Mouse (Mus musculus): ENCODE measurements at regions not wholly inside any gene's neighbourhood (a gene's known extent, or its start where the extent isn't known, plus 50 kb on each side); places are given as distances from the start of the nearest gene placed in this dataset.

DNA sequence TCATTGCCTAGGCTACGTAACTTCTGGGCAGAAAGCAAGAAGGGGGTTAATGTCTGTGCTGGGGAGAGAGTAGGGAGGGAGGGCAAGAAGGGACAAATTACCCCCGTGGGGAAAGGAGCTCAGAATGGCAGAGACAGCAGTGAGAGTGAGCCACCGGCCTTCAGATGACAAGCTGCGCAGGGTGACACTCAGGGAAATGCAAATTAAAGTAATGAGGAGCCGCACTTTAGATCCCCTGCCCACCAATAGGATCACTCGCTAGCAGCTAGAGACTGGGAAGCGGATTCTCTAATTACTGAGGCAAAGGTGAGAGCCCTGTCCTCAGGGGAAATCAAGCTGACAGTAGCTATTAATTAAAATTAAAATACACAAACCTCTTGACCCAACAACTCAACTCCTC, 202.5 kb downstream of the Arhgef10l start:
- DNase-seq (ENCODE audit: low spot score in 2 of 2) = no peak

DNA sequence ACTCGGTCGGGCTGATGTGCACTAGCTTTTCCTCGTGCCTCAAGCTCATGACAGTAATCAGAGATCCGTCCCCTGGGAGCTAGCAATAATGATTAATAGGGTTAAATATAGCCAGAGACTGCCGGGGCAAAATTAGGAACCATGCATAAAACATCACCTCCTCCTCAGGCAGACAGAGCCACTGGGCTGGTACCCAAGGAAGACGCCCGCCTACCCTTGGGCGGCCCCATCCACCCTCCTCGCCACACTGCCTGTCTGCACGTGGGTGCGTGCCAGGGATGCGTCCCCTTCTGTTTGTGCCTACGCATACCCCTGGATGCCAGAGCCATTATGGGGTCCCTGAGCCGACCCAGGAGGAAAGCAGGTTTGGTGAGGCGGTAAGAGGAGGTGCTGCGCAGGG, 204.5 kb downstream of the Arhgef10l start:
- DNase-seq (ENCODE audit: low spot score in 2 of 2) = peak; percentile 76 to 85

- peak; percentile 22 to 61 for DNase-seq (ENCODE audit: low spot score in 2 of 2)
Observed at GRCm38 (mm10) chr4:140449062-140449461, 202.5 kb upstream of the Igsf21 start.

- DNase-seq (ENCODE audit: low spot score in 2 of 2) = no peak
Observed at GRCm38 (mm10) chr4:140446455-140446854, 199.9 kb upstream of the Igsf21 start.

- DNase-seq (ENCODE audit: low spot score in 2 of 2) = no peak
Observed at GRCm38 (mm10) chr4:140445931-140446330, 199.3 kb upstream of the Igsf21 start.

- DNase-seq (ENCODE audit: low spot score in 2 of 2) = no peak
Observed at GRCm38 (mm10) chr4:140443221-140443620, 196.6 kb upstream of the Igsf21 start.

GRCm38 (mm10) chr4:140441805-140442204, 195.2 kb upstream of the Igsf21 start:
- no peak for DNase-seq (ENCODE audit: low spot score in 2 of 2)

GRCm38 (mm10) chr4:140439856-140440255, 193.3 kb upstream of the Igsf21 start:
- DNase-seq (ENCODE audit: low spot score in 2 of 2) = no peak

- no peak for DNase-seq (ENCODE audit: low spot score in 2 of 2)
Observed at GRCm38 (mm10) chr4:140436030-140436429, 189.4 kb upstream of the Igsf21 start.

DNA sequence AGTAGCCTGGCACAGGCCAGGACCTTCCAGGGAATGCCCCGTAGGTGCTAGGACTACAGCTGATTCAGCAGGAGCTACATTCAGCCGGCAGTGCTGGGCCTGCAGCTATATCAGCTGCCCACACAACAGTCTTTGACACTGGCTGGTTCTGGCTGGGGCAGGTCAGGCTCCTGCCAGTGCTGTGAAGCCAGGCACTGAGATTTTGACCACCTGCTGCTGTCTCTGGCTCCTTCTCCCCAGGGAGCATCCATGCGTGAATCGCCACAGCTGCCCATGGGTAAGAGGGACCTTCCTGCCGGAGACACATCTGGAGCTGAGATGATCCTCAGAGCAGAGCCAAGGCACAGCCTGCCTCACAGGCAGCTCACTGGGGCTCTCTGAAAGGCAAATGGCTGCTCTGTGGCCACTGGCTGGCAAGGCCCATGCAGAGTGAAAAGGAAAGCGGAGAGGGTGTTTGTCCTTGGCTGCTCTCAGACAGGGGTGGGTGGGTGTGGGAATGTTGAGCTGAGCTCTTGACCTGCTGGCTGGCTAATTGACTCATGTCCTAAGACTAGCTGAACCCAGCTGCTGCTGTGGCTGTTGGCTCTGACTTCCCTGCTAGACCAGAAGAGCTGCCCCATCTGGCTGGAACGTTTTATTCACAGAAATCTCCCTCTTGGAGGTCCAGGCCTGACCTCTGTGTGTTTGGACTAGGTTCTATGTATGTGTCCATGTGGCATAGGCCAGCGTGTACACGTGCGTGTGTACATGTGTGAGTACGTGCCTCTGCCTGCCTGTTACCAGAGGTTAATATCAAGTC, 187.4 kb upstream of the Igsf21 start:
- DNase-seq (ENCODE audit: low spot score in 2 of 2) = no peak

DNA sequence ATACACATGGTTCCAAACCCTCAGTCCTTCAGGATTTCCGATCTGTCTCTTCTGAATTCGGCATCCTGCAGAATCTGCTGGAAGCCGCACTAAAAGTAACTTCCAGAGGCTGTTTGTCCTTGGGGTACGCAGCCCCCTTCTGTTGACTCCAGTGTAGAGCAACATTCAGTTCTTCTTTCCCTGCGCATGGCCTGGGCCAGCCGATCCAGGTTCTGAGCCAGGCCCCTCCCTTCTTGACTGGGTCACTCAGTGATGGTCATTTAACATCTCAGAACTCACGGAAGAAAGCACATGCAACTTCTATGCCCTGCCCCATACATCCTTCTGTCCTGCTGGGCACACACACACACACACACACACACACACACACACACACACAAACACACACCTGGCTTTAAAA, 185.5 kb upstream of the Igsf21 start:
- DNase-seq (ENCODE audit: low spot score in 2 of 2) = no peak

GRCm38 (mm10) chr4:140427039-140427438, 180.5 kb upstream of the Igsf21 start:
- DNase-seq (ENCODE audit: low spot score in 2 of 2) = no peak

GRCm38 (mm10) chr4:140423791-140424190, 177.2 kb upstream of the Igsf21 start:
- DNase-seq (ENCODE audit: low spot score in 2 of 2) = peak; percentile 54 to 60

DNA sequence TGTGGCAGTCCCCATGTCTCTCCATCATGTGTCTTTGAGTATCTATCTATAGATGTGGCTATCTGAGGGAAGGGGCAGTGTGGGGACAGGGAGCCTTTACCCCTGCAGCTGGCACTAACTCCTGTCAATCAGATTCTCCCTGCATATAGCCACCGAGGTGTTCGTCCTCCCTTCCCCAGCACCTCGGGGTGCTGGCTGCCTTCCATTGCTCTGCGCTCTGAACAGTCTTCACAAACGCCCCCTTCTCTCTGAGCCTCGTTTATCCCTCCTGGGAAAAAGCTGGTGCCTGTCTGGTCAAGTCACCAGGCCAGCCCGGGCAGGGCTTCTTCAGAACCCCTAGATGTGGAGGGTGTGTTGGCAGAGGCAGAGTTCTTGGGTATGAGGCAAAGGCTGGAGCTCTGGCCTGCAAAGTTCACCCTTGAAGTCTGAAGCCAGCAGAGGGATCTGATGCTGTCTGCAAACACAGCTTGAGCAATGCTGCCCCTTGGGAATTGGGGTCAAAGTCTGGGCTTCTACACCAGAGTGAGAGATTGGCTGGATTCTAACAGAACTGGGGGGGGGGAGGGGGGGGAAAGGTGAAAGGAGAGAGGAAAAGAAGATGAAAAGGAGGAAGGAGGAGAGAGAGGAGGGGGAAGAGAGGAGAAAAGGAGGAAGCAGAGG, 175.5 kb upstream of the Igsf21 start:
- DNase-seq (ENCODE audit: low spot score in 2 of 2) = no peak

DNA sequence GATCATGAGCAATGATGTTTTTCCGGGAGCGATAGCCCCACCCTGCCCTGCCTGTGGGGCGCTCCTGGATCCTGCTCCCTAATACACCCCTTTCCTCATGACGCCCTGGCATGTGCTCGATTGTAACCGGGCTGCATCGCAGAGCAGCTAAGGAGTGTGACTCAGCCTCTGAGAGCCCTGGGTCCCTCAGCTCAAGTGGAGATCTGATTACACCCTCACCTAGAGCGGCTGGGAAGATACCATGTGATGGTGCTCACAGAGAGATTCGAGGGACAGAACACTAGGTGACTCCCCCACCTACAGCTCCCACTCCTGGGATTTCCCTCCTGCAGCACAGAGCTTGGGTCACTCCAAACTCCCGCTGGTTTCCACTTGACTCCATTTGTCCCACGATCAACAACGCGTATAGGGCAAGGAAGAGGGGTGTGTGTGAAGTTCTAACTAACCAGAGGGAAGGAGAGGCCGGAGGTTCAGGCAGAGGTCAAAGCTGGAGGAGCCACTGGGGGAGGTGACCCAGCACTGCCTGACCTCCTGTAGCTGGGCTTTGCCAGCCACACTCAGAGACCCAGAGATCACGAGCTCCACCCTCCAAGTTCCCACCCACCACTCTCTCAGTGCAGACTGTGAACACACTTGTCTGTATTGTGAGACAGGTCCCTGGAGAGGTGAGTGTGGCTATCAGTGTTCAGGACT, 173.3 kb upstream of the Igsf21 start:
- no peak for DNase-seq (ENCODE audit: low spot score in 2 of 2)

DNA sequence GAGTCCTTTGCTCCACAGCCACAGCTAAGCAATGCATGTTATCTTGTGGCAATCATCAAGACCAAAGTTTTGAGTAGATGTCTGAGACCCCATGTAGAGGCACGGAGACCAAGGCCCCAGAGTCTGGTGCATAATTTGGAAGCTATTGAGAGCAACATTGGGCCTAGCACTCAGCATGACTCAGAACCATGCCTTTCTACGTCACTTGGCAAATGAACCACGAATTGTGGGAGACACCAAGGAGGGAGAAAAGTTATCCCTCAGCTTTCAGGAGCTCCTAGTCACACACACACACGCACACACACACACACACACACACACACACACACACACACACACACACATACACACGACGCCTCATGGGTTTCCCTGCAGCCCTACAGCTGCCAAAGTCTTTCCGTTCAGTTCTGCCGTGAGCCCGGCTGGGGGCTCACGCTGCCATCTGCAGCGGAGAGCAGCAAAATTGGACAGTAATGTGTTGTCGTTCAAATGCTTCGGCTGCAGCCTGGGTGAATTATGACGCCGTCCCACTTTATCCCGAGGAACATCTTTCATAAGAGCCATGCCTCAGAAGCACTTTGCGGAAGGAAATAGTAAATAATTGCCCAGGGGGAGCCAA, 165.8 kb upstream of the Igsf21 start:
- peak in 1 of 2 experiments; percentile 16 for DNase-seq (ENCODE audit: low spot score in 2 of 2)

DNA sequence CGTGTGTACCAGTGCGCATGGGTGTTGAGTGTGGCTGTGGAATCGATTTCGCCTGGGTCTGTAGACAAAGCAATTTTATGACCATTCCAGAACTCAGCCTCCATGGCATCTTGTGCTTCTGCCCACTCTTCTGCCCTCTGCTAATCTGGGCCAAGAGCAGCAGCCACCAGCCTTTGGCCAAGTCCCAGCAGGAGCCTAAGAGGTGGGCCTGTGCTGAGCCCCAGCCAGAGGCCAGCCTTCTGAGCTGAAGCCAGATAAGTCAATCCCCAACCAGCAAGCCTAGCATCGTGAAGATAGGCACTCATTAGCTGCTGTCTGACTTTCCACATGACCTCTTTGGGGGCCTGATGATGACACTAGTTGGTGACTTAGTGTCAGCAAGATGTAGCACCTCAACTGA, 161.9 kb upstream of the Igsf21 start:
- no peak for DNase-seq (ENCODE audit: low spot score in 2 of 2)

GRCm38 (mm10) chr4:140406913-140407312, 160.3 kb upstream of the Igsf21 start:
- no peak for DNase-seq (ENCODE audit: low spot score in 2 of 2)

DNA sequence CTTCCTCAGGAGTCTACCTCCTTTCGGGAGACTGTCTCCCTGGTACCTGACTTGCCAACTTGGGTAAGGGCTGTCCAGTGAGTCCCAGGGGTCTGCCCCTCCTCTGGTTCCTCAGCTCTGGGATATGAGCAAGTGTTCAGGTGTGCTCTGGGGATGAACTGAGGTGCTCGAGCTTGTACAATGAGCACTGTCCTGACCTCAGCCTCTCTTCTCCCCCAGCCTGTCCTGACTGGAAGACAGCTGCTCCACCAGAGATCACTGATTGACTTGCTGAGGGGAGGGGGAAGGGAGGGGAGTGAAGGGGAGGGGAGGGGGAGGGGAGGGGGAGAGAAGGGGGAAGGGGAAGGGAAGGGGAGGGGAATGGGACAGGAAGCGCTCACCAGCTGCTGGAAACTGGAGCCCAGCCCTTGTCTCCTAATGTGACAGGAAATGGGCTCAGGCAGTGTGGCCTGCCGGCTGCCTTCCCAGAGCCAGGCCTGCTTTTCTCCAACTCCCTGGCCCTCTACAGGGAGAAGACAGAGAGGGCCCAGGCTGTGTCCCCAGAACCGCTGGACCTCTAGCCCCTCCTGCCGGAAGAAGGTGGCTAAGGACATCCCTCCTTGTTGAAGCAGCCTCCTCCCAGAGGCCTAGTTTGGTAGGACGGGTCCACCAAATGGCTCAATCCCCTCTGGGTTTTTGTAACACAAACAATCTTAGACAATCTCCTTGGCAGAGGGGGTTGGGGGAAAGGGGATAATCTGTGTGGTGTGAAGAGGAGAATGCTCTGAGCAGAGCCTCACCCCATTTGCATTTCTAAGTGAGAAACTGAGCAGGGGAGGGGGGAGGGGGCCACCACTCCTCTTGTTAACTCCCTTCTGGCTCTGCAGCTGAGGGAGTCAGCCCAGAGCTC, 159.7 kb upstream of the Igsf21 start:
- no peak for DNase-seq (ENCODE audit: low spot score in 2 of 2)

DNA sequence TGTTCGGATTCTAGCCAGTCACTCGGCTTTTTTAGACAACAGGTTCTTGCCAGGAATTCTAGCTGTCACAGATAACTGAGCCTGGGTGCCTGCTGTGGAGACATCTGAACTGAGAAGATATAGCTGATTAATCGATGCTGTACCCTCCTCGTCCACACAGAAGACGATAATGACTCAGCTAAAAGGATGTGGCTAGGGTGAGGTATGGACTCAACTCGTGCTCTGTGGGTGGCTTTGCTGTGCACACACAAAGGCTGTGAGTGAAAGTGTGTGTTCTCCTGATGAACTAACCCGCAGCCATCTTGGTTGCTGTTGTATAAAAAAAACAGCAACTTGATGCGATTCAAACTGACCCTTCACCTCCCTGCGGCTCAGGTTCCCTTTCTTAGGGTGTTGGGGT, 158.8 kb upstream of the Igsf21 start:
- no peak for DNase-seq (ENCODE audit: low spot score in 2 of 2)

DNA sequence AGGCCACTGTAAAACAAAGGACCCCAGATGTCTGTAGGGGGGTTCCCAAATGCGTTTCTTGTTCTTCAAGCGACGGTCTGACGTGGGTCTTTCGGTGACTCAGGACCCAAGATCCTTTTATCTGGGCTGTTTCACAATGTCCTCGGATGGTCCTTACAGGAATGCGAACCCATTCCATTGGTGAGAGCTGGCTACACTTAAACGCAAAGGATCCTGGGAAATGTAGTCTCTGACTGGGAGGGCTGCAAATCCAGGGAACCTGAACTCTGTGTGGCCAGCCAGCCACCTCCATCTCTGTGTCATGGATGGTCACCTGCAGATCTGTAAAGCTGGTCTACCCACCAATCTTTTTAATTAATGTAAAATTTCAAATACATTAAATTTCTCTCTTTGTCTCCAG, 156.5 kb upstream of the Igsf21 start:
- DNase-seq (ENCODE audit: low spot score in 2 of 2) = no peak
